Mouse (Mus musculus): ENCODE measurements around the gene Foxb2.
"Not testable (repeated sequence)": the region's sequence is repeated elsewhere in the genome, so short reads cannot be mapped to it uniquely, and the experiment has no call there.

Gene Foxb2

GRCm38 (mm10) chr19:16873221-16873861, at the start of gene Foxb2:
Foxb2 (minus strand) TSS chr19:16873805.
- peak; percentile 22 for DNase-seq (ENCODE audit: low read depth, low spot score)

- no peak for DNase-seq (ENCODE audit: low read depth, low spot score)
Measured at GRCm38 (mm10) chr19:16911507-16911906, 37.9 kb upstream of the Foxb2 start.

GRCm38 (mm10) chr19:16903106-16903505, 29.5 kb upstream of the Foxb2 start:
- DNase-seq (ENCODE audit: low read depth, low spot score) = peak; percentile 2

- no peak for DNase-seq (ENCODE audit: low read depth, low spot score)
Measured at GRCm38 (mm10) chr19:16899716-16900115, 26.1 kb upstream of the Foxb2 start.

GRCm38 (mm10) chr19:16898576-16898975, 25.0 kb upstream of the Foxb2 start:
- DNase-seq (ENCODE audit: low read depth, low spot score) = no peak

GRCm38 (mm10) chr19:16876458-16876770, 2.8 kb upstream of the Foxb2 start:
- no peak for DNase-seq (ENCODE audit: low read depth, low spot score)

GRCm38 (mm10) chr19:16875631-16876457, 2.2 kb upstream of the Foxb2 start:
- DNase-seq (ENCODE audit: low read depth, low spot score) = no peak

- no peak for DNase-seq (ENCODE audit: low read depth, low spot score)
Measured at GRCm38 (mm10) chr19:16874991-16875540, 1.5 kb upstream of the Foxb2 start.

GRCm38 (mm10) chr19:16873942-16874861, 597 bp upstream of the Foxb2 start:
- no peak for DNase-seq (ENCODE audit: low read depth, low spot score)

- peak; percentile 18 for DNase-seq (ENCODE audit: low read depth, low spot score)
Measured at GRCm38 (mm10) chr19:16872331-16873180, 1.0 kb downstream of the Foxb2 start.

GRCm38 (mm10) chr19:16871192-16871760, 2.3 kb downstream of the Foxb2 start:
- no peak for DNase-seq (ENCODE audit: low read depth, low spot score)

GRCm38 (mm10) chr19:16870501-16871191, 3.0 kb downstream of the Foxb2 start:
- no peak for DNase-seq (ENCODE audit: low read depth, low spot score)

- DNase-seq (ENCODE audit: low read depth, low spot score) = no peak
Measured at GRCm38 (mm10) chr19:16868534-16868933, 5.1 kb downstream of the Foxb2 start.

GRCm38 (mm10) chr19:16858646-16859045, 15.0 kb downstream of the Foxb2 start:
- no peak for DNase-seq (ENCODE audit: low read depth, low spot score)

- DNase-seq (ENCODE audit: low read depth, low spot score) = no peak
Measured at GRCm38 (mm10) chr19:16856752-16857151, 16.9 kb downstream of the Foxb2 start.

GRCm38 (mm10) chr19:16844091-16844490, 29.5 kb downstream of the Foxb2 start:
- not testable (repeated sequence) for DNase-seq (ENCODE audit: low read depth, low spot score)

GRCm38 (mm10) chr19:16841516-16842249, 31.9 kb downstream of the Foxb2 start:
- no peak for DNase-seq (ENCODE audit: low read depth, low spot score)

GRCm38 (mm10) chr19:16841001-16841400, 32.6 kb downstream of the Foxb2 start:
- DNase-seq (ENCODE audit: low read depth, low spot score) = no peak

- DNase-seq (ENCODE audit: low read depth, low spot score) = no peak
Measured at GRCm38 (mm10) chr19:16827657-16828056, 45.9 kb downstream of the Foxb2 start.
